Mouse (Mus musculus): Measurements from ENCODE around the gene Pxdn. TPM values are rescaled to one million over a fixed set of nuclear protein-coding genes. Genes with fewer than 3 reads are reported as not detected.

The Pxdn gene
- polyA plus RNA-seq (2015; fragmentation: Nextera tagmentation; extraction: Ambion mirVana) = 51.1 and 53.3 TPM in 2 replicates

DNA sequence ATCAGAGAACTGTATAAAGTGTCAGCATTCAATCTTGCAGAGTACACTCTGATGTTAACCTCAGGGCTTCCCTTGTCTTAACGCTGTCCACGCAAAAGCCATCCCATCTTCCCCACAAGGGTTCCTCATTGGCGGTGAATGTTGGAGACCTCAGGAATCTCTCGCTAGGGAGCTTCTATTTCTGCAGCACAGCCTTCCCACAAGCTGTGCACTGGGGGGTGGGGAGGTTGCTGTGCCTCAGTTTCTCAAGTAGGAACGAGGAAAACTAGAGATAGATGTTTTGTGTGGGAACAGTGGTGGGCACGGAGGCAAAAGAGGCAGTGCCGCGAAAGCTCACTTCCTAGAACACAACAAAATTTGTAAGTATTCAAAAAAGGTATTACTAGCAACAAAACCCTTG lies at the start of gene Pxdn:
Gene Pxdn (plus strand): TSS at position 301 of the 400 bp plus-strand sequence.
- Histone ChIP-seq H3K9me3 (ENCODE audit: control insufficient read depth, low read length) (no peaks in the 10 kb centered on the region), H3K27ac (ENCODE audit: low read length) (peak within 1 kb of the TSS; percentile 92), H3K9ac (replicated peaks; ENCODE audit: low read depth, low read length) (peak within 1 kb of the TSS; percentile 98), H3K4me1 (replicated peaks; ENCODE audit: control insufficient read depth, insufficient read depth, low read length) (peaks cover 33% of the 10 kb centered on the region), H3K36me3 (ENCODE audit: control insufficient read depth, insufficient read depth) (no peaks in the 10 kb centered on the region), H3K27me3 (replicated peaks; ENCODE audit: control insufficient read depth, insufficient read depth, low read length) (no peaks in the 10 kb centered on the region), H3K4me3 (replicated peaks; ENCODE audit: low read length) (peak within 1 kb of the TSS; percentile 82), H3K4me2 (ENCODE audit: low read length) (peak within 1 kb of the TSS; percentile 83)
- ATAC-seq = no peak
- 34% methylated on average over 8 of the region's 8 CpGs for WGBS

GRCm38 (mm10) chr12:29894669-29895068 lies 42.7 kb upstream of the Pxdn start:
- Histone ChIP-seq H3K4me1 (replicated peaks; ENCODE audit: control insufficient read depth, insufficient read depth, low read length) (peaks cover 2% of the 10 kb centered on the region; the same call in 1 of the 2 replicates), H3K27ac (ENCODE audit: low read length) (no peak overlapping the region), H3K9me3 (ENCODE audit: control insufficient read depth, low read length) (no peaks in the 10 kb centered on the region), H3K36me3 (ENCODE audit: control insufficient read depth, insufficient read depth) (peaks cover 25% of the 10 kb centered on the region), H3K4me2 (ENCODE audit: low read length) (no peak overlapping the region), H3K4me3 (replicated peaks; ENCODE audit: low read length) (no peak overlapping the region), H3K9ac (replicated peaks; ENCODE audit: low read depth, low read length) (no peak overlapping the region), H3K27me3 (replicated peaks; ENCODE audit: control insufficient read depth, insufficient read depth, low read length) (no peaks in the 10 kb centered on the region)
- WGBS = 20% methylated on average over 3 of the region's 3 CpGs
- ATAC-seq = no peak

DNA sequence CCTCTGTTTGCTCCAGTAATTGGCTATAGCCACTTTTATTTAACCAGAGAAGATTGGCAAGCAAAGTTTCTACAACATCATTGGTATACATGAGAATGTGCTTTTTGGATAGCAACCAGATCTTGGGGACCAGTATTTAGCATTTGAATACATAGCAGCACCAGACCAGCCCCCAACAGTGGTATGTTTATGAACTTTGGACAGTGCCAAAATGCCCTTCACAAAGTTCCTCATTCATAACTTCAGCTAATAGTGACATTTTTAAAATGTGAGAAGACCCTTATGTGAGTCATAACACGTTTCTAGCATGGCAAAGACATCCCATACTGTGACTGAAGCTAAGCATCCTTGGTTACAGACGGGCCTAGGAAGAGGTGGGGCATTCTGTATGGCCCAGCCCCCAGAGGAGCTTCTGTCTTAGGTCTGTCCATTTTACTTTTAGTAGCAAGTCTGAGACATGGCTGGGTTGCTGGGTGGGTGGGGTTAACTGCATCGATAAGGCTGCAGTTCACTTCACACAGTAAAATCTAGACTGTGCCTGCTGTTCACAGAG lies 39.8 kb upstream of the Pxdn start:
- H3K9me3 ChIP-seq (ENCODE audit: control insufficient read depth, low read length) = no peaks in the 10 kb centered on the region
- peaks cover 25% of the 10 kb centered on the region for H3K36me3 ChIP-seq (ENCODE audit: control insufficient read depth, insufficient read depth)
- H3K4me2 ChIP-seq (ENCODE audit: low read length) = no peak overlapping the region
- no peak overlapping the region for H3K4me3 ChIP-seq (replicated peaks; ENCODE audit: low read length)
- 71% methylated on average over 3 of the region's 3 CpGs for WGBS
- H3K9ac ChIP-seq (replicated peaks; ENCODE audit: low read depth, low read length) = no peak overlapping the region
- H3K27me3 ChIP-seq (replicated peaks; ENCODE audit: control insufficient read depth, insufficient read depth, low read length) = no peaks in the 10 kb centered on the region
- ATAC-seq = no peak
- H3K4me1 ChIP-seq (replicated peaks; ENCODE audit: control insufficient read depth, insufficient read depth, low read length) = peaks cover 2% of the 10 kb centered on the region; the same call in 1 of the 2 replicates
- H3K27ac ChIP-seq (ENCODE audit: low read length) = no peak overlapping the region

DNA sequence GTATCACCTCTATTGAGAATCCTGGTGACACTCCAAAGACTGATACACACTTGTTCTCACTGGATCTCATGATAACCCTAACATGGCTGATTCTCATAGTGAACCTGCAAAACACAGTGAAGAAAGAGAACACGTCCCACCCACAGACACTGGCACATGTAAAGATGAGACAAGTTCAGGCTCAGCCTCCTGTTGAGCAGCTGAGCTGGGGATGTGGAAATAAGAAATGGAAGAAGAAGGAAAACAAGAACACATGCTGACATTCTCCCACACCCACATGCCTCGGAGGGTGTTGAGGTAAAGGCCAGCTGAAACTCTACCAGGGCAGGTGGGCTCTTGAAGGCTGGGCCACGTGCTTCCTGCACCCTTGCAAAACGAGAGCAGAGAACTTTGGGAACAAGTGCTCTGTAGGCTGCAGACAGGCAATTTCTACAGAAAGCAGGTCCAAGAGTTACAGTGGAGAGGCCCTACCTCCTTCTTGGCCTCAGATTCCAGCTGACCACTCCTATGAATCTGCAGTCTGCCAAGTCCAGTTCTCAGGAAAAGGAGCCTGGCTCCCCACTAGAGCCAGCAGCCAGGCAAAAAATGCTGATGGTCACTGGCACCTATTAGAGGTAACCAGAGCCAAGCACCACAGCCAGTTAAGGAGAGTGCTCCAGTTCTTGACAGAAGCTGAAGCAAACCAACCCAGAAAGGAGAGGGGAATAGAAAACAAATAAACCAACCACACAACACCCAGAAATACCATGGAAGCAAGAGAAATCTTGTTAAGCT lies 33.1 kb upstream of the Pxdn start:
- ATAC-seq = no peak
- Histone ChIP-seq H3K4me1 (replicated peaks; ENCODE audit: control insufficient read depth, insufficient read depth, low read length) (no peaks in the 10 kb centered on the region), H3K9ac (replicated peaks; ENCODE audit: low read depth, low read length) (no peak overlapping the region), H3K27ac (ENCODE audit: low read length) (no peak overlapping the region), H3K4me2 (ENCODE audit: low read length) (no peak overlapping the region), H3K36me3 (ENCODE audit: control insufficient read depth, insufficient read depth) (peaks cover 7% of the 10 kb centered on the region), H3K27me3 (replicated peaks; ENCODE audit: control insufficient read depth, insufficient read depth, low read length) (no peaks in the 10 kb centered on the region), H3K4me3 (replicated peaks; ENCODE audit: low read length) (no peak overlapping the region), H3K9me3 (ENCODE audit: control insufficient read depth, low read length) (no peaks in the 10 kb centered on the region)
- WGBS = 76% methylated on average over 4 of the region's 4 CpGs

GRCm38 (mm10) chr12:29907056-29907455 lies 30.4 kb upstream of the Pxdn start:
- Histone ChIP-seq H3K9me3 (ENCODE audit: control insufficient read depth, low read length) (no peaks in the 10 kb centered on the region), H3K36me3 (ENCODE audit: control insufficient read depth, insufficient read depth) (peaks cover 12% of the 10 kb centered on the region), H3K9ac (replicated peaks; ENCODE audit: low read depth, low read length) (no peak overlapping the region), H3K4me1 (replicated peaks; ENCODE audit: control insufficient read depth, insufficient read depth, low read length) (no peaks in the 10 kb centered on the region), H3K27ac (ENCODE audit: low read length) (no peak overlapping the region), H3K4me2 (ENCODE audit: low read length) (no peak overlapping the region), H3K4me3 (replicated peaks; ENCODE audit: low read length) (no peak overlapping the region), H3K27me3 (replicated peaks; ENCODE audit: control insufficient read depth, insufficient read depth, low read length) (no peaks in the 10 kb centered on the region)
- peak; percentile 63 for ATAC-seq
- WGBS = 48% methylated on average over 2 of the region's 2 CpGs

DNA sequence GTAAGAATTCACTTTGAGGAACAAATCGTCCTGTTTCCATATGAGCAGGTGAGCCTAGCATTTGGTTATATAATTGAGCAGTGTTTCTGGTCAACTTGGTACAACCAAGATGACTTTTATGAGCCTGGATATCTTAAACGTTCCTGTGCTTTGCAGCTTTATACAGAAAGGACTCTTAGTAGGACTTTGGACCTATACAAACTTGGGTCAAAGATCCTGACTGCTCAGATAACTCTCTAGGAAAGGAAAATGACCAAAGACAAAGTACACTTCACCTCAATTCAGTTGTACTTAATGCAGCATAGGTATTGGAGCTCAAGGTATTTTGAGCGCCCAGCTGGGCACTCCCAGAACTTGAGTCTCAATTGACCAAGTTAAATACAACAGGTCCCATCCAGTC lies 21.3 kb upstream of the Pxdn start:
- no peak overlapping the region for H3K9ac ChIP-seq (replicated peaks; ENCODE audit: low read depth, low read length)
- 92% methylated on average over 3 of the region's 3 CpGs for WGBS

DNA sequence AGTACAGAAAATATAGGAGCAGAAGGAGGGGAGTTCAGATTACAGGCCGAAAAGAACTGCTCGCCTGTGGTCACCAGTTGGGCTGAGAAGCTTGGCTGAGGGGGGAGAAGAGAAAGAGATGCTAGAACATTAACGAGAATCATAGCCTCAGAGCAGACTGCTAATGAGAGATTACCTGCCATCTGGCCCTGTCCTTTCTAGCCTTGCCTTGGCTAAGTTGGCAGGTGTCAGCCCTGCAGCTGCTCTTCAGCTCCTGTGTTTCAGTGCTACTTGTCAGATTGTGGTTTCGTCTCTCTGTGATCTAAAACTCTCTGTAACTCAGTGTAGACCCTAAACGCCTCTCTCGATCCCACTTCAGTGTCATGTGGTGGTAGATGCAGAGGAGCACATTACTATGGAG lies 20.6 kb upstream of the Pxdn start:
- ATAC-seq = 0 out of 2 replicates have a peak, but pooled peaks have one; percentile 21
- no peak overlapping the region for H3K27ac ChIP-seq (ENCODE audit: low read length)
- no peaks in the 10 kb centered on the region for H3K9me3 ChIP-seq (ENCODE audit: control insufficient read depth, low read length)
- no peak overlapping the region for H3K4me2 ChIP-seq (ENCODE audit: low read length)
- WGBS = 64% methylated on average over 6 of the region's 6 CpGs
- no peak overlapping the region for H3K4me3 ChIP-seq (replicated peaks; ENCODE audit: low read length)
- H3K4me1 ChIP-seq (replicated peaks; ENCODE audit: control insufficient read depth, insufficient read depth, low read length) = no peaks in the 10 kb centered on the region
- no peaks in the 10 kb centered on the region for H3K27me3 ChIP-seq (replicated peaks; ENCODE audit: control insufficient read depth, insufficient read depth, low read length)
- H3K9ac ChIP-seq (replicated peaks; ENCODE audit: low read depth, low read length) = no peak overlapping the region
- H3K36me3 ChIP-seq (ENCODE audit: control insufficient read depth, insufficient read depth) = peaks cover 57% of the 10 kb centered on the region

More for the DNA sequence above, 21.3 kb upstream of the Pxdn start:
- H3K4me3 ChIP-seq (replicated peaks; ENCODE audit: low read length) = no peak overlapping the region
- no peaks in the 10 kb centered on the region for H3K27me3 ChIP-seq (replicated peaks; ENCODE audit: control insufficient read depth, insufficient read depth, low read length)
- no peaks in the 10 kb centered on the region for H3K9me3 ChIP-seq (ENCODE audit: control insufficient read depth, low read length)
- no peaks in the 10 kb centered on the region for H3K4me1 ChIP-seq (replicated peaks; ENCODE audit: control insufficient read depth, insufficient read depth, low read length)
- H3K4me2 ChIP-seq (ENCODE audit: low read length) = no peak overlapping the region
- peaks cover 61% of the 10 kb centered on the region for H3K36me3 ChIP-seq (ENCODE audit: control insufficient read depth, insufficient read depth)
- no peak overlapping the region for H3K27ac ChIP-seq (ENCODE audit: low read length)
- ATAC-seq = no peak

DNA sequence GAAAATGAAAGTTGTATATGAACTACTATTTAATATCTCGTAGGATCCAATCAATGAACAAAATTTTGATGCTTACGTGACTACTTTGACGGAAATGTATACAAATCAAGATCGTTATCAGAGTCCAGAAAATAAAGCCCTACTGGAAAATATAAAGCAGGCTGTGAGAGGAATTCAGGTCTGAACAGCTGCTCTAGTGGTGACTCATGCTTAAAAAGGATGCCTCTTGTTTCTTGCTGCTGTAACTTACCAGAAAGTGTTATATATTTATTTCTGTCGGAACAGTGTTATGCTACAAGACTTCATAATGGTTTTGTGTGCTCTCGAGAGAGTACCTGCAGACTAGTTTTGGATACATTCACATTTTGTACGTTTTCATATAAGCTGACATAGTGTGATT lies 17.1 kb upstream of the Pxdn start:
- Histone ChIP-seq H3K9ac (replicated peaks; ENCODE audit: low read depth, low read length) (no peak overlapping the region), H3K27me3 (replicated peaks; ENCODE audit: control insufficient read depth, insufficient read depth, low read length) (no peaks in the 10 kb centered on the region), H3K4me3 (replicated peaks; ENCODE audit: low read length) (no peak overlapping the region), H3K4me2 (ENCODE audit: low read length) (no peak overlapping the region), H3K9me3 (ENCODE audit: control insufficient read depth, low read length) (no peaks in the 10 kb centered on the region), H3K27ac (ENCODE audit: low read length) (no peak overlapping the region), H3K4me1 (replicated peaks; ENCODE audit: control insufficient read depth, insufficient read depth, low read length) (no peaks in the 10 kb centered on the region), H3K36me3 (ENCODE audit: control insufficient read depth, insufficient read depth) (peaks cover 30% of the 10 kb centered on the region)
- no peak for ATAC-seq
- WGBS = 73% methylated on average over 7 of the region's 7 CpGs

- Histone ChIP-seq H3K4me1 (replicated peaks; ENCODE audit: control insufficient read depth, insufficient read depth, low read length) (no peaks in the 10 kb centered on the region), H3K27ac (ENCODE audit: low read length) (no peak overlapping the region), H3K4me2 (ENCODE audit: low read length) (no peak overlapping the region), H3K9me3 (ENCODE audit: control insufficient read depth, low read length) (no peaks in the 10 kb centered on the region), H3K9ac (replicated peaks; ENCODE audit: low read depth, low read length) (no peak overlapping the region), H3K4me3 (replicated peaks; ENCODE audit: low read length) (no peak overlapping the region), H3K36me3 (ENCODE audit: control insufficient read depth, insufficient read depth) (peaks cover 19% of the 10 kb centered on the region), H3K27me3 (replicated peaks; ENCODE audit: control insufficient read depth, insufficient read depth, low read length) (no peaks in the 10 kb centered on the region)
- 83% methylated on average over 11 of the region's 11 CpGs for WGBS
- ATAC-seq = no peak
Observed at GRCm38 (mm10) chr12:29921481-29921880, 15.9 kb upstream of the Pxdn start.
